Mouse (Mus musculus) lung, postnatal 36 days (tissue): ENCODE measurements at regions not wholly inside any gene's neighbourhood (a gene's known extent, or its start where the extent isn't known, plus 50 kb on each side); places are given as distances from the start of the nearest gene placed in this dataset.
"Not testable (repeated sequence)": the region's sequence is repeated elsewhere in the genome, so short reads cannot be mapped to it uniquely, and the experiment has no call there.

Experiments
- DNase-seq: peaks from one replicate; pipeline ENCODE4 v3.0.0; 2022; ENCODE audit warnings: mixed read lengths

GRCm38 (mm10) chr8:98955803-98956202 lies 460.5 kb downstream of the Cdh8 start:
- DNase-seq, result no peak

DNA sequence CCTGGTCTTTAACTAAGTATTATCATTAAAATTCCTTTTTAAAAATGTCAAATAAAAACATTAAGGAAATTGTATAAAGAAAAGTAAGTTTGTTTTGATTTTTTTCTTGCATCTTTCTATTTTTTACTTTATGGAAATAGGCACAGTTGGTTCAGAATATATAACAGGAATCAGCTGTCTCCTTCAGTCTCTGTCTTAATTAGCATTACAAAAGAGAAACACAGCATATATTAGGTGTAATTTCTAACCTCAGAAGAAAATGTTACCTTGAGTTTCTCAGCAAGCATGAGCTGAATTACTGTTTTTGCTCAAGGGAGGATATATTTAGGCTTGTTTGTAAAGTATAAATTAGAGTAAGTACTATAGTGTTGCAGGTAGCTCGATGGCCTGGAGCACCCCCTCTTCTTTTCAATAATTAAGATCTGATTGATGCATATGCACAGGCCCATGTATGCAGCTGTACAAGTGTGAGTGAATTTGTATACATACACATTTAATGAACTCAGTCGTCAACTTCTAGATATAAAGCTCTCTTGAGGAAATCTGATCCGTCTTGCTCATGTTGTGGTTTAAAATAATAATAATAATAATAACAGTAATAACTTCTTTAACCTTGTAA lies 503.0 kb downstream of the Cdh8 start:
- no peak for DNase-seq

GRCm38 (mm10) chr8:98893331-98893730 lies 522.9 kb downstream of the Cdh8 start:
- DNase-seq, result no peak

- no peak for DNase-seq
Observed at GRCm38 (mm10) chr8:98861664-98862306, 554.5 kb downstream of the Cdh8 start.

DNA sequence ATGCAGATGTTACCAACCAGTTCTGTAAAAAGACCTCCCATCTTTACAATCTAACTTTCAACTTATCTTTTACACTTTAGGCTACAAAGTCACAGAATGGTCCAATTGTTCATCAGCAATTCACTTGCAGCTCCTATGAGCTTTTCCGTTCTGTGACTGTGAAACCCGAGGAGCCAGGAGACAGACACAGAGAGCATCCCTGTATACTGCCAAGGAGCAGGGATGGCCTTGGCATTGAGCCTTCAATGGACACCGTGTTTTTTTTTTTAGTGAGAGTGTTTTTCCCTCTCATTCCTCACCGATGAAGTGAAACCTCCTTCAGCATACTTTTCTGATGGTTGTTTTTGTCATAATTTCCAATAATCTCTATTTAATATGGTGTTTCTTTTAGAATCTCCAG lies 555.1 kb downstream of the Cdh8 start:
- DNase-seq, result no peak

GRCm38 (mm10) chr8:98860416-98860815 lies 555.9 kb downstream of the Cdh8 start:
- no peak for DNase-seq

DNA sequence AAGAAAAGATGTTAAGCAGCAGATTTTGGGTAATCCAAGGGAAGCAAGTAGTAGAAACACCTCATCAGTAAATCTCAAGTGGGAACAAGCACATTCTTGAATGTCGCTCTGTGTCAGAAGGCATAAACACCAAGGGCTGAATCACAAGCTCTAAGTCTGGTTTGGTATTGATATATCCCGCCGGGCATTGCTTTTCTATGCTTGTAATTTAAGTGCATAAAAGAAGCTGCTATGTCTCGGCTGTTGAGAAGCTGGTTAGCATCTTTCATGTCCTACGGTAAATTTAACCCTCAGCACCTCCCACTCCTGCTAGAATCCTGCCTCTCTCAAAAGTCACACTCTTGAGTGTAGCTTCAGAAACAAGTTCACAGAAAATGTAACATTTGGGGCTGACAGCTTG lies 586.8 kb downstream of the Cdh8 start:
- DNase-seq, result no peak

DNA sequence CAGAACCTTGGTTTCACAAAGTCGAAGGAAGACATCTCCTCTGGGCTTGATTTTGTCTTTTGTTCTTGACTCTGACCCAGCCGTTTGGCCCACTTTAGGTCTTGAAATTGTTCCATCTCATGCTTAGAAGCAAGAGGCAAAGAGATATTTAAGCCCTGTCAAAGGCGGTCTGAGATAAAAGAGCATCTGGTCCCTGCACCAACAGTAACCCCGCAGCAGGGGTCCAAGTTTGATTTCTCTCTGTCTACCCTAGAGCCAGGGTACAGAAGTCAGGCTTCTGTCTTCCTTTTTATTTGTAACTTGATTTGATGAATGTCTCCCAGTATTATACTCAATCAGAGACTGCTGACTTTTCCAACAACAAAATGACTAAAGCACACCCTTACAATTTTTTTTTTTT lies 587.3 kb downstream of the Cdh8 start:
- no peak for DNase-seq

DNA sequence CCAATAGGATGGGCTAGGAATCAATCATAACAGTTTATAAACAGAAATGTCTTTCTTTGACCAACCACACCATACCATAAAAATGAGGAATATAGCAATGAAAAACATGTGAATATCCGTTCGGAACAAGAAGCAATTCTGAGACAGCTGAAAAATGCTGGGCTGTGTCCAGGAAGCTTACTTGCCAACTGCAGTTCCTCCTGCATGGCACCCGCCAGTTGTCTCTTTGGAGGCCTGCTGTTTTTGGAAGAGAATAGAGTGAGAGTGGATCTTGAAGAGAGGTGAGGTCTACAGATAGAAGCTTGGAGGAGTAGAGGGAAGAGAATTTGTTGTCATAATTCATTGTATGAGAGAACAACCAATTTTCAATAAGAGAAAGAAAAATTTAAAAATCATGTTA lies 604.3 kb downstream of the Cdh8 start:
- no peak for DNase-seq

DNA sequence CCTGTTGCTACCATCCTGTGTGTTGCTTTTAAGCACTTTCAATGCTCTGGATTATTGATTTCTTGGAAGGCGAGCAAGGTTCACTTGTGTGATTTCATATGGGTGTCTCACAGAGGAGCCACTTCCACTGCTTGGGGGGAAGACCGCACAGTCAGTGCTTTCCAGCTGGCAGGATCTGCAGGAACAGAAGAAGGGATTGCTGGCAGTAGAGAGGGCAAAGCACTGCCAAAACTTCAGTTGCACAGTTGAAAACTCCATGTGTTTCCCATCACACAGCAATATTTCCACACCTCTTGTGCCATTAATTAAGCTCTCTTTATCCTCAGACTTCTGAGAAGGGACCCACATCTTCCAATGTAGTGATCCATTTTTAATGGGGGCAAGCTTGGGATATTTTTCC lies 618.8 kb downstream of the Cdh8 start:
- peak; percentile 5 for DNase-seq

DNA sequence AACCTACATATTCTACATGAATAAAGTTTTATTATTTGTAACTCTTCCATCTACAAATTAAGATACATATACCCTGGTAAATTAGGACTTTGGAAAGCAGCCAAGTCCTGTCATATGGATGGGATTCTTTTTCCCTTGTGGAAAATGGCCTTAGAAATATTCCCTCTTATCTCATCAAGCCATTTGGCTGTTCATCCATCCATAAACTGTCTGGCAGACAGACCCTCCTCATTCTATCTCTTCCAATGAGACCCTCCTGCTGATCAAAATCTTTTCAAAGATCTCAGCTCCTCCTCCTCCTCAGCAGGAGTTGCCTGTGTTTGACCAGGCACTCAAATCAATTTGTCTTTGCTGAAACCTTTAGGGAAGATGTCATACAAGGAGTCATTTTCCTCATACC lies 649.2 kb downstream of the Cdh8 start:
- no peak for DNase-seq

- no peak for DNase-seq
Observed at GRCm38 (mm10) chr8:98756596-98756995, 659.7 kb downstream of the Cdh8 start.

- no peak for DNase-seq
Observed at GRCm38 (mm10) chr8:98755795-98756194, 660.5 kb downstream of the Cdh8 start.

DNA sequence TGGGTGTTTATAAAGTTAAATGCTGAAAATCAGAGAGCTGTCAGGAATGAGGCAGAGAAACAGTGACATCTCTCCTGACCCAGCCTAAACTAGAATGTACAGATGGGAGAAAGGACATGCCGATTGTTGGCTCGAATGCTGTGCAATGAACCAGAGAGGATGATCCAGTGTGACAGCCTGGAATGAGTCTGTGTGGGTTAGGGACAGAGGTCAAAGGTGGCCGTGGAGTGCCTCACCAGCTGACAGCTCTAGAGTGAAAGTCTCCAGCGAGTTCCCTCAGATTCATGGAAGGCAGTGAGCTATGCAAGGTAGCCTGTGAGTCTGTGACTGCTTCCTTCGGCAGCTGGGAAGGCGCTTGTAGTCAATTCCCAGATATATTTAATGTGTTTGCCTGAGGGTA lies 663.9 kb downstream of the Cdh8 start:
- DNase-seq, result no peak

GRCm38 (mm10) chr8:98707753-98708152 lies 708.5 kb downstream of the Cdh8 start:
- DNase-seq, result no peak

GRCm38 (mm10) chr8:98706122-98706521 lies 710.1 kb downstream of the Cdh8 start:
- DNase-seq, result no peak

- no peak for DNase-seq
Observed at GRCm38 (mm10) chr8:98685195-98685594, 731.1 kb downstream of the Cdh8 start.

- DNase-seq, result no peak
Observed at GRCm38 (mm10) chr8:98684531-98684930, 731.7 kb downstream of the Cdh8 start.

DNA sequence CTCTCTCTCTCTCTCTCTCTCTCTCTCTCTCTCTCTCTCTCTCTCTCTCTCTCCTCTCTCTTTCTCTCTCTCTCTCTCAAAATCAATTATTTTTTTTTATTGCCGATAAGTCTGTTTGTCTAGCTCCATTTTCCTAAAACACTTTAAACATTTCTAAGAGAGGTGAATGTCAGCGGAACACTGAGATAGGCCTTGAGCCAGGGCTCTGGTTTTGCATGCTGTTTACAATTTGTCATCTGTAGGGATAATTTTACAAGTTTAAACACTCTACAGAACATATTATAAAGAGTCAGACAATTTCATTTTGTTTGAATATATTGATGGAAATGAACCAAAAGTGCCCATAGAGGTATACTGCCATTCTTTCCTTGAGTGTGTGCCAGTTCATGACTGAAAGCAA lies 736.2 kb downstream of the Cdh8 start:
- no peak for DNase-seq

DNA sequence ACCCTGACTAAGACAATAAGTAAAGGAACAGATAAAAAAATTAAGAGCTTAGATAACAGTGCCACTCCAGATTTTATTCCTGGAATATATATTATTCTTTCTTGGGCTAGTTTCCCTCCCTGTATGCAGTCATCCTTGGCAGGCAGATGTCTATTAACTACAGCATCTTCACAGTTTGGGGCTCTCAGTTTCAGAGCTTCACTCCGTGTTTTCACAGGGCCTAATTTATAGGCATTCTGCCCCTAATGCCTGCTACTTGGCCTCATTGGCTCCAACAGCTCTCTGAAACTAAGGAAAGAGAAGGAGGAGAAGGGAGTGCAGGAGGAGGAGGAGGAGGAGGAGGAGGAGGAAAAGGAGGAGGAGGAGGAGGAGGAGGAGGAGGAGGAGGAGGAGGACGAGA lies 757.0 kb downstream of the Cdh8 start:
- no peak for DNase-seq

GRCm38 (mm10) chr8:98652316-98652715 lies 764.0 kb downstream of the Cdh8 start:
- DNase-seq, result not testable (repeated sequence)

DNA sequence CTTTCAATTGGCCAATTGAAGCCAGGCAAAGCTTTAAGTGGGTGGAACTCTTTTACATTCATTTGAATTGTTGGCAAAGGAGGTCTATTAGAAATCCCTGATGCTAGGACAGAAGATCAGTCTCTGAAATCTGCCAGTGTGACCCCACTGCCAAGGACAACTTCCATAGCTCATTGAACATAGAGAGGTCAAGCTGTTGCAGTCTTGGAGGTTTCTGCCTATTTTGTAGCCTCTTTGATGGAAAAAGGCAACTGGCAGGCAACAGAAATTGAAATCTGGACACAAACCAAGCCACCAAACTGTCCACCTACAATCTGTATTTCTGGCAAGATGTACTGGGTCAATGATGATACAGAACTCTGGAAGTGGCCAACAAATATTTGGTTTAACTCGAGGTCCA lies 765.3 kb downstream of the Cdh8 start:
- no peak for DNase-seq

DNA sequence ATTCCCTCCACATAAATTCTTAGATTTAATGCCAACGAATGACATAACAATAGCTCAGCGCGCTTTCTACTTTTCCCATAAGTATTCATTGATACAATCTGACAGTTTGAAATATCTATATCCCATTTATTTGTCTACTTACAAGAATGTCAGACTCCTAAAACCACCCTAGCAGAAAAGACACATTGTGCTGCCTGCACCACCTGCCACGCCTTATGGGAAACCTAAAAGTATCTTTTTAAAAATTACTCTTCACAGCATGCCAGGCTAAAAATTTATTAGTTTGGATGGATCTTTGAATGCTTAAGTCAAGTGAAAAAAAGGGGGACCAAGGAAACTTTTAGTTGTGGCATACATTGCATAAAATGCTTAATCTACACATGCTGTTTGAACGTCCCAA lies 788.1 kb downstream of the Cdh8 start:
- no peak for DNase-seq

DNA sequence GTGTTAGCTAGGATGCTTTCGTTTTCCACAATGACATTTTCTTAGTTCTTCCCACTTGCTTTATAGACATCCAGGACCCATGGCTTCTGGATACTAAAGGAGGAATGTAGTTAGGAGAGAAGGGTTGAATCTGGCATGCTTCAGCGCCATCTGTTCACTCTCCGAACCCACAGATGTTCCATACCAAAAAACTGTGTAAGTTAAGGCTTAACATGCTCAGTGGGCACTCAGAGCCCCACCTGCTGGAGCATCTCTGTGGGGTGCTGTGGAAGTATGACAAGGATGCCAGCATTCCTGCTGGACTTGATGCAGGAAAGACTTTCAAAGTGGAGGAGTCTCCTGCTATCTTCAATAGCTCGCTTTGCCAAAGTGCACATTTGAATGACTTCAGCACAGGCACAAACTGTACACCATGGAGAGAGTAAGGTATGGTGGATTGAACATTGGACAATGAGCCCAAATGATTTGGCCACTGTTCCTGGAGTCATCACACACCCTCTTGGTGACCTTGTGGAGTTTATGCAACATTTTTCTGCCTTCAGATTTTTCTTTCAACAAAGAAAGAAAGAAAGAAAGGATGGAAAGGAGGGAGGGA lies 802.3 kb downstream of the Cdh8 start:
- no peak for DNase-seq
